Mouse (Mus musculus) embryonic facial prominence, embryonic 13.5 days (tissue): ENCODE results near the gene B3gnt2. TPM values are rescaled to one million over a fixed set of nuclear protein-coding genes. Genes with fewer than 3 reads are reported as not detected.

Source experiments
- polyA plus RNA-seq: library from polyadenylated mRNA; unstranded; fragments of >200 nt; fragmentation: Nextera tagmentation; extraction: Ambion mirVana; gene quantifications from 2 replicates; pipeline ENCODE4 v1.2.1, GENCODE M21; 2015

The B3gnt2 gene
- polyA plus RNA-seq, 1 experiment from 2014 or later = 8.5 TPM

Other genes starting within 250 kb of the B3gnt2 start
- 4.0 and 4.8 TPM in 2 replicates for gene Zrsr1, start 111.0 kb upstream of the B3gnt2 start, polyA plus RNA-seq
- gene Gm28048, start 121.1 kb upstream of the B3gnt2 start, polyA plus RNA-seq = 8.6 and 12.3 TPM in 2 replicates
- 387 and 398 TPM in 2 replicates for gene Commd1, start 121.4 kb upstream of the B3gnt2 start, polyA plus RNA-seq
- gene Cct4, start 129.6 kb upstream of the B3gnt2 start, polyA plus RNA-seq = 285 and 289 TPM in 2 replicates
- 3.6 and 3.7 TPM in 2 replicates for gene Fam161a, start 146.6 kb upstream of the B3gnt2 start, polyA plus RNA-seq